8 mouse cellular contexts compared by ENCODE assay signal in the genomic region with DNA sequence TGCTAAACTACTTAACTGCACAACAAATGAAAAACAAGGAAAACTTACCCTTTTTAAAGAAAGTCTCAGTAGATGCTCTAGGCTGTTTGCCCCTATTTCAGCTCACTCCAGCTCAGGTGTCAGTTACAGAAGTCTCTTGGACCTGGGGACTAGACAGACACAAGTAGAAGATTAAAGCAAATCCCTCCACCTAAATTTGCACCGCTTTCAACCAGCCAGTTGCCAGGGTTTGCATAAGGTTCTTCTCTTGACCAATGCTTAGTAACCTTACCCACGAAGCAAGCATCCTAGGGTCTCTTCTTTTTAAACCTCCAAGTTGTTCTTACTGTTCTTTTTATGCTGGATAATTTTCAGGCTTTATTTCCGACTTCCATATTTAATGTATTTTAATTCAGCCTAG. TPM values are rescaled to one million over a fixed set of nuclear protein-coding genes. Genes with fewer than 3 reads are reported as not detected.
DNase-seq lines count a peak whose midpoint lies in the region; ATAC-seq and TF ChIP-seq lines count a peak whose summit lies in the region.

TSS of gene Slc39a10 (minus strand) at position 101 of the 400 bp plus-strand sequence.

- DNase-seq in layer of hippocampus, adult 18-20 months (ENCODE audit: low spot score in 2 of 2): no peak
- no peak for DNase-seq in layer of hippocampus, adult 11-12 months (ENCODE audit: low spot score)
- no peak for DNase-seq in midbrain, embryonic 10.5 days (ENCODE audit: low spot score)
- no peak for DNase-seq in cerebellum, adult 9-11 months
- DNase-seq in ovary, postnatal 36 days (ENCODE audit: low spot score): no peak
- no peak for DNase-seq in thymus, adult 18-20 months

- no peak within 1 kb of the TSS for H3K4me2 ChIP-seq in hindbrain, embryonic 12.5 days (replicated peaks)

- no peaks in the 10 kb centered on the region for H3K36me3 ChIP-seq in hindbrain, embryonic 12.5 days
- no peaks in the 10 kb centered on the region for H3K36me3 ChIP-seq in midbrain, embryonic 10.5 days

- TF ChIP-seq CTCF in bone marrow macrophage, adult 2 months (IDR thresholded peaks at IDR 0.05; ENCODE audit: low read depth, low read length): no peak

- no peak for ATAC-seq in hindbrain, embryonic 12.5 days (ENCODE audit: low FRiP score)

- H3K9ac ChIP-seq in hindbrain, embryonic 12.5 days: no peak within 1 kb of the TSS

- H3K4me1 ChIP-seq in bone marrow macrophage, adult 2 months (ENCODE audit: control insufficient read depth, insufficient read depth, low read length): peaks cover 12% of the 10 kb centered on the region
- H3K4me1 ChIP-seq in hindbrain, embryonic 12.5 days: no peaks in the 10 kb centered on the region
- peaks cover 11% of the 10 kb centered on the region for H3K4me1 ChIP-seq in midbrain, embryonic 10.5 days

- H3K27me3 ChIP-seq in hindbrain, embryonic 12.5 days: no peaks in the 10 kb centered on the region
- H3K27me3 ChIP-seq in midbrain, embryonic 10.5 days (ENCODE audit: low read depth, poor library complexity, severe bottlenecking): no peaks in the 10 kb centered on the region

- WGBS in hindbrain, embryonic 12.5 days: 71% methylated on average over 3 of the region's 3 CpGs
- 68% methylated on average over 3 of the region's 3 CpGs for WGBS in midbrain, embryonic 10.5 days

- no peak within 1 kb of the TSS for H3K4me3 ChIP-seq in bone marrow macrophage, adult 2 months (ENCODE audit: insufficient read depth, low read length)
- no peak within 1 kb of the TSS for H3K4me3 ChIP-seq in hindbrain, embryonic 12.5 days
- no peak within 1 kb of the TSS for H3K4me3 ChIP-seq in midbrain, embryonic 10.5 days

- TF ChIP-seq POLR2A in bone marrow macrophage, adult 2 months (IDR thresholded peaks at IDR 0.05; ENCODE audit: borderline replicate concordance, low read depth, low read length): no peak

- H3K27ac ChIP-seq in bone marrow macrophage, adult 2 months (ENCODE audit: insufficient read depth, low read depth, low read length): no peak within 1 kb of the TSS
- H3K27ac ChIP-seq in hindbrain, embryonic 12.5 days: no peak within 1 kb of the TSS
- no peak within 1 kb of the TSS for H3K27ac ChIP-seq in midbrain, embryonic 10.5 days (replicated peaks)

- H3K9me3 ChIP-seq in hindbrain, embryonic 12.5 days (replicated peaks): no peaks in the 10 kb centered on the region
- no peaks in the 10 kb centered on the region for H3K9me3 ChIP-seq in midbrain, embryonic 10.5 days (replicated peaks)

RNA-seq across cellular contexts. Expression of gene Slc39a10, which starts in this region (rescaled TPM):
- 100 to 1,000 TPM in 1 of 2 experiments, 10 to 100 TPM in 1; 96.4 to 102 TPM for total RNA-seq in layer of hippocampus, adult 18-20 months (2021)
- polyA plus RNA-seq in bone marrow macrophage, adult 2 months (2012; ENCODE audit: insufficient read depth, insufficient read length, missing spikeins): 13.8 and 15.4 TPM in 2 replicates
- 74.9 and 79.0 TPM in 2 replicates for polyA plus RNA-seq in hindbrain, embryonic 12.5 days (2016; fragmentation: Nextera tagmentation; extraction: Ambion mirVana)
- 61.7 and 66.0 TPM in 2 replicates for polyA plus RNA-seq in midbrain, embryonic 10.5 days (2016; fragmentation: Nextera tagmentation; extraction: Ambion mirVana)
